Mouse (Mus musculus): ENCODE measurements around the gene Ptch1. TPM values are rescaled to one million over a fixed set of nuclear protein-coding genes. Genes with fewer than 3 reads are reported as not detected.
A peak's percentile ranks its signal among the peaks of the same experiment; 100 is the strongest.

The Ptch1 gene
- total and polyA plus RNA-seq, 3 experiments: 6.2 to 14.9 (median 7.4) TPM

- Histone ChIP-seq H3K27me3 (replicated peaks) (no peaks in the 10 kb centered on the region), H3K27ac (ENCODE audit: insufficient read depth, low read depth) (no peak overlapping the region), H3K79me2 (replicated peaks; ENCODE audit: control insufficient read depth, extremely low read depth, insufficient read depth, poor library complexity, severe bottlenecking) (no peaks in the 10 kb centered on the region), H3K4me3 (replicated peaks in 1 of 3; ENCODE audit: low read depth in 2 of 3, low read length in 2 of 3, poor library complexity in 1 of 3) (no peak overlapping the region), H3K9me3 (replicated peaks; ENCODE audit: low read length) (peaks cover 3% of the 10 kb centered on the region), H3K4me2 (ENCODE audit: insufficient read depth, low read depth, poor library complexity, severe bottlenecking) (no peak overlapping the region), H3K9ac (ENCODE audit: insufficient read depth, low read depth) (no peak overlapping the region), H3K36me3 (replicated peaks in 1 of 2; ENCODE audit: control insufficient read depth in 1 of 2, insufficient read depth in 1 of 2, low read length in 1 of 2) (peaks cover 28 to 44% of the 10 kb centered on the region in 2 experiments), H3K4me1 (ENCODE audit: control insufficient read depth in 1 of 2, insufficient read depth in 2 of 2) (0 out of 4 replicates have a peak, but pooled peaks cover 0 to 4% of the 10 kb centered on the region in 2 experiments)
- no peak for DNase-seq (ENCODE audit: extremely low read depth)
- TF ChIP-seq BHLHE40 (IDR thresholded peaks at IDR 0.05; ENCODE audit: low read depth, low read length) (no peak), RAD21 (IDR thresholded peaks at IDR 0.05; ENCODE audit: low read depth, low read length) (no peak), CHD1 (IDR thresholded peaks at IDR 0.05; ENCODE audit: low read depth, low read length) (no peak), SIN3A (IDR thresholded peaks at IDR 0.05; ENCODE audit: low read length) (no peak), RCOR1 (conservative IDR thresholded peaks at IDR 0.05; ENCODE audit: low read depth, low read length) (no peak), POLR2AphosphoS2 (IDR thresholded peaks at IDR 0.05; ENCODE audit: low read depth, low read length) (0 out of 2 replicates have a peak, but pooled peaks have one; percentile 24)
- in situ Hi-C loops (cut with MboI; ENCODE audit: low pct_ligation_motif_present, low pct_unique_long_range_greater_than_20kb, low sequenced_read_pairs): no loop called here
- dilution Hi-C loops (cut with MboI; ENCODE audit: extremely low pct_ligation_motif_present, extremely low pct_unique_long_range_greater_than_20kb, low sequenced_read_pairs): no loop called here
Observed at GRCm38 (mm10) chr13:63507001-63507556, 66.3 kb downstream of the Ptch1 start.

GRCm38 (mm10) chr13:63506364-63506763 lies 67.0 kb downstream of the Ptch1 start:
- DNase-seq (ENCODE audit: extremely low read depth): no peak
- Histone ChIP-seq H3K27me3 (replicated peaks) (no peaks in the 10 kb centered on the region), H3K79me2 (replicated peaks; ENCODE audit: control insufficient read depth, extremely low read depth, insufficient read depth, poor library complexity, severe bottlenecking) (no peaks in the 10 kb centered on the region), H3K9ac (ENCODE audit: insufficient read depth, low read depth) (no peak overlapping the region), H3K4me3 (replicated peaks in 1 of 3; ENCODE audit: low read depth in 2 of 3, low read length in 2 of 3, poor library complexity in 1 of 3) (no peak overlapping the region), H3K4me1 (ENCODE audit: control insufficient read depth in 1 of 2, insufficient read depth in 2 of 2) (0 out of 4 replicates have a peak, but pooled peaks cover 0 to 4% of the 10 kb centered on the region in 2 experiments), H3K27ac (ENCODE audit: insufficient read depth, low read depth) (no peak overlapping the region), H3K36me3 (replicated peaks in 1 of 2; ENCODE audit: control insufficient read depth in 1 of 2, insufficient read depth in 1 of 2, low read length in 1 of 2) (peaks cover 22 to 37% of the 10 kb centered on the region in 2 experiments), H3K9me3 (replicated peaks; ENCODE audit: low read length) (peaks cover 3% of the 10 kb centered on the region), H3K4me2 (ENCODE audit: insufficient read depth, low read depth, poor library complexity, severe bottlenecking) (no peak overlapping the region)
- TF ChIP-seq ZMIZ1 (IDR thresholded peaks at IDR 0.05; ENCODE audit: low read depth, low read length) (no peak), JUND (conservative IDR thresholded peaks at IDR 0.05; ENCODE audit: low read depth, low read length) (no peak), E2F4 (IDR thresholded peaks at IDR 0.05; ENCODE audit: insufficient replicate concordance, low read depth, low read length) (no peak), MXI1 (IDR thresholded peaks at IDR 0.05; ENCODE audit: low read depth, low read length) (no peak), ZKSCAN1 (IDR thresholded peaks at IDR 0.05; ENCODE audit: borderline replicate concordance, low read depth, low read length) (no peak), JUN (IDR thresholded peaks at IDR 0.05; ENCODE audit: insufficient read depth, low read depth, low read length) (no peak), EP300 (IDR thresholded peaks at IDR 0.05; ENCODE audit: low read length) (no peak), TBP (conservative IDR thresholded peaks at IDR 0.05; ENCODE audit: low read depth, low read length) (no peak)
- in situ Hi-C loops (cut with MboI; ENCODE audit: low pct_ligation_motif_present, low pct_unique_long_range_greater_than_20kb, low sequenced_read_pairs) (no loop called here), dilution Hi-C loops (cut with MboI; ENCODE audit: extremely low pct_ligation_motif_present, extremely low pct_unique_long_range_greater_than_20kb, low sequenced_read_pairs) (no loop called here)

All from CH12.LX (cell line).